Mouse (Mus musculus) liver, adult 2 months (tissue): Measurements from ENCODE around the gene Pigt.

ENCODE experiments used
- CTCF ChIP-seq: fragments of 200-500 bp; IDR thresholded peaks from 2 replicates; pipeline ENCODE4 v1.5.1; 2011; ENCODE audit warnings: low read depth, low read length, control low read depth
- POLR2A ChIP-seq: fragments of 200-500 bp; IDR thresholded peaks from 2 replicates; pipeline ENCODE4 v1.6.1; 2011; ENCODE audit warnings: low read length, control low read depth; ENCODE audit not compliant: insufficient read depth; ENCODE audit errors: extremely low read depth

DNA sequence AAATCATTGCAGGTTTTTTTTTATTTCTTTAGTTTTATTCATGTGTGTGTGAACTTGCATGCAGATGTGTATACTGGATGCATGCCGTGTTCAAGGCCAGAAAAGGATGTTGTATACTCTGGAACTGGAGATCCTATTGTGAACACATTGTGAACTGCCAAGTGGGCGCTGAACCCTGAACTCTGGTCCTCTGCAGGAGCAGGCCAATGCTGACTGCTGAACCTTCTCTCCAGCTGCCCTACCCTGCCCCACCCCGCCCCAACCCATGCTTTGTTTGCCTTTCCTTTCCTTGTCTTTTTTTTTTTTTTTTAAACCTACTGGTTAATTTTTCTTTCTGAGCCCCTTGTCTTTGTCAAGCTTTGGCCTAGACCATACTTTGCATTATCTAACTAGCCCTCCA, 17.6 kb downstream of the Pigt start:
- no peak for TF ChIP-seq CTCF
- no peak for TF ChIP-seq POLR2A
